Mouse (Mus musculus): ENCODE results near the gene Kbtbd8. TPM values are rescaled to one million over a fixed set of nuclear protein-coding genes. Genes with fewer than 3 reads are reported as not detected.

Gene Kbtbd8
- 10 to 100 TPM; 10.2 to 13.5 (median 11.6) TPM for total RNA-seq (2022)

DNA sequence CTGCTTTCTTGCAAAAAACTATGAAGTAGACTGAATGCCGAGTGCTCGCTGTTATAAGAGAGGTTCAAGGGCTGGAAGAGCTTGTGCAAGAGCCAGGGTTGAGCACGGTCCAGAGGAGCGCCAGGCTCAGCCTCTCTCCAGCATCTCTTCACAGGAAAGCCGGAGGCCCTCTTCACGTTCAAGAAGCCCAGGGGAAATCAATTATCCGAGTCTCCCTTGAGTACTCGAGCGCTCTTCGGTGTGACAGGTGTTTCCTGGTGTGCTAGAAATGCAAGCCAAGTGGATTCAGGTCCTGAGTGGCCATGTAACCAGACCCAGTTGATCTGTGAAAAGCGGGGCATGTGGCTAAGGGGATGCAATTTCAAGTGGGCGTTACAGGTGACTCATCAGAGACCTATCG, at the start of gene Kbtbd8:
Gene Kbtbd8 (plus strand): TSS at position 295 of the 400 bp plus-strand sequence.
- no peak for DNase-seq (ENCODE audit: low spot score in 2 of 2)

- DNase-seq (ENCODE audit: low spot score in 2 of 2): no peak
Observed at GRCm38 (mm10) chr6:95069753-95070152, 47.3 kb upstream of the Kbtbd8 start.

DNA sequence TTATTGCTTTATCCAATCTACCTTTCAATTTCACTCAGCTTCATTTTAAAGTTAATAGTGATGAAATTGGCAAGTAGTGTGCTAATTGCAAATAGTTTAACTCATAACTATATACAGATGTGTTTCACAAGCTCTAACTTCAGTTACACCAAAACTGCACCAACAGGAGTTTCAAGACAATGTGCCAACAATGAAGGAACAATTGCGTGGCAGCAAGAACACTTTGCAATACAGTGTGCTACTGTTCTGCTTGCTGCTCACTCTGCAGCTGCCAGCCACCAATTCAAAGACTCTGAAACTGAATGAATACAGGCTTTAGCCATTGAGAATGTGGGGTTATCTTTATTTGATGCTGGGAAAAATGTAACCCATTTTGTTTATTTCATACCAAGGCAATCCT, 31.8 kb upstream of the Kbtbd8 start:
- DNase-seq (ENCODE audit: low spot score in 2 of 2): no peak

DNA sequence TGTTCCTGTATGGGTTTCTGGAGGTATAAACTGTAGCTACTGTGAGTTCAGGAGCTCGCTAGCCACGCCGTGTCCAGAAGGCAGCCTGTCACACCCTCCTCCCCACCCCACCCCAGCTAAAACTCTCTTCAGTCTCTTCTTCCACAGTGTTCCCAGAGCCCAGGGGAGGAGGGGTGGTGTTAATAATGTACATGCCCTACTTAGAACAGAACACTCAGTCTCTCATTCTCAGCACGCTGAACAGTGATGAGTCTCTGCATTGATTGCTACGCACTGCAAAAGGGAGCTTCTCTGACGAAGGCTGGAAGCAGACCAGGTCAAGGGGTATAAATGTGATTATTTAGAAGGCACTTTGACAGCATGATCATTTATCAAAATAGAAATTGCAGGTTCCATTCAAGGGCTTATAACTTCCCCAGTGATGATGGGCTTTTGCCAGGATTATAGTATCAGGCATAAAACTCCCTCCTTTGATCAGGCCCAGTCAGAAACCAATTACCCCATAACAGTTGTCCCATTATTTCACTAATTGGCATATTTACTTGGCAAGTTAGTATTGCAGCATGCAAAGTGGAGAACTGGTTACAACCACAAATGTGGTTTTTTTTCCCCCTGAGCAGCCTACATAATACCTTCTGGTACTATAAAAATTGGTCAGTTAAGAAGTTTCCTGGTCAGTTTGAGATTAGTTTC, 29.7 kb upstream of the Kbtbd8 start:
- peak; percentile 12 to 13 for DNase-seq (ENCODE audit: low spot score in 2 of 2)

DNA sequence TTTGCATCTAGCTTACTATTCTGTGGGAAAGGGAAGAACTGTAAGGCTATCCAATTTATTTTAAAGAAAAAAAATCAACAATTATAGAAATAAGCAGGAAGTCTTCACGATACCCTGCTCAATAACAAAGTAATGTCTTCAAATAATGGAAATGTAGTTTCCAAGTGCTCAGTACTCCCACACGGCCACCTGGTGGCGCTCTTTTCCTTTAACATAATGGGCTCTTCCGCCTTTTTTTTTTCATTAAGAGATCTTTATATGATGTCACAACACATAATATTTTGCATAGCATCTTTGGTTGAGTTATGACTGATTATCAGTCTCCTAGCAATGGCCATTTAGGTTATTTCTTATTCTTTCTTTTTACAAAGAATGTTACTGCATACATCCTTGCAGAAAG, 29.0 kb upstream of the Kbtbd8 start:
- no peak for DNase-seq (ENCODE audit: low spot score in 2 of 2)

GRCm38 (mm10) chr6:95094695-95095094, 22.3 kb upstream of the Kbtbd8 start:
- no peak for DNase-seq (ENCODE audit: low spot score in 2 of 2)

DNA sequence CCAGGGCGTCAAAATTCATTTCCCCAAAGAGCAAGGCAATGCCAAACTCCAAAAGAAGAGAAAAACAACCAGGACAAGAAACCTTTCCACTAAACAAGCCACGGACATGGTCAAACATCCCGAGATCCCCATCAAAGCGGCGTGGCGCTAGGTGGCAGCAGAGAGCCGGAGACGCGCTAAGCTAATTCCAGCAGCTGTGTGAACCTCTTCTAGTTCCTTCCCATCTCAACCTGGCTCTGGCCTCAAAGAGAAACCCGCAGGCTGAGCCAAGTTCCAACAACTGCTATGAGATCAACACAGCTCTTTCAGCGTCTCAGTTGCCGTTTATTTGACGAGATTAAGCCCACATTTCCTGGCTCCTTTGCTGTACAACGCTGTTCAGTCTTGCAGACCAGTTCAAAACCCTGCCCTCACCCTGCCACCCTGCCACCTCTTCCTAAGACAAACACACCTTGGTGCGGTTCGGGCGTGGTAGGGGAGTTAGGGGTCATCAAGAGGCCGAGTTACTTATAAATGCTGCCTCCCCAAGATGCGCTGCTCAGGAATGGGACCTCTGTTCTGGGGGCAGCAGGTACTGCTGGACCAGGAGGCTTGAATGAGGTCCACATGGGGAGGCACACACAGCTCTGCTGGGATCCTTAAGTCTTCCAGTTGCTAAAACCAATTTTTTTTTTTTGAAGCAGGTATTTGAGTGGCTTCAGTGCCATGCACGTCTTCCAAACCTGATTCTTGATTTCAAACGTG, 18.5 kb upstream of the Kbtbd8 start:
- DNase-seq (ENCODE audit: low spot score in 2 of 2): peak; percentile 56 to 86

DNA sequence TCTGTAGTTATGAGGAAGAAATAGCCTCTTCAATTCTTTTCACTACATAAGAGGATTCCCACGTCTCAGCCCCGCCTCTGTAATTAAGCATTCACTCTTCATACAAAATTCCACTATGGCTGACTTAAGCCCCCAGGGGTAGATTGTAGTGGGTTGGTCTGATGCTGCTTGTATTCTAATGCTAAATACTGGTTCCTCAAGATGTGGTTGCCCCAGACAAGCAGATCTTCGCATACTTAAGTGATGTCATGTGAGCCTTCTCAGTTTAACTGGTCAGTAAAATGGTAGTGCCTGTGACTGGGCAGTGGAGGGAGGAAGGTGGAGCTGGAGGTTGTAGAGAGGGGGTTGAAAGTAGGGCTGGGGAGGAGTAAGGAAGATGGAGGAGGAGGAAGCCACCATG, 13.3 kb upstream of the Kbtbd8 start:
- DNase-seq (ENCODE audit: low spot score in 2 of 2): no peak

GRCm38 (mm10) chr6:95108437-95108836, 8.6 kb upstream of the Kbtbd8 start:
- no peak for DNase-seq (ENCODE audit: low spot score in 2 of 2)

DNA sequence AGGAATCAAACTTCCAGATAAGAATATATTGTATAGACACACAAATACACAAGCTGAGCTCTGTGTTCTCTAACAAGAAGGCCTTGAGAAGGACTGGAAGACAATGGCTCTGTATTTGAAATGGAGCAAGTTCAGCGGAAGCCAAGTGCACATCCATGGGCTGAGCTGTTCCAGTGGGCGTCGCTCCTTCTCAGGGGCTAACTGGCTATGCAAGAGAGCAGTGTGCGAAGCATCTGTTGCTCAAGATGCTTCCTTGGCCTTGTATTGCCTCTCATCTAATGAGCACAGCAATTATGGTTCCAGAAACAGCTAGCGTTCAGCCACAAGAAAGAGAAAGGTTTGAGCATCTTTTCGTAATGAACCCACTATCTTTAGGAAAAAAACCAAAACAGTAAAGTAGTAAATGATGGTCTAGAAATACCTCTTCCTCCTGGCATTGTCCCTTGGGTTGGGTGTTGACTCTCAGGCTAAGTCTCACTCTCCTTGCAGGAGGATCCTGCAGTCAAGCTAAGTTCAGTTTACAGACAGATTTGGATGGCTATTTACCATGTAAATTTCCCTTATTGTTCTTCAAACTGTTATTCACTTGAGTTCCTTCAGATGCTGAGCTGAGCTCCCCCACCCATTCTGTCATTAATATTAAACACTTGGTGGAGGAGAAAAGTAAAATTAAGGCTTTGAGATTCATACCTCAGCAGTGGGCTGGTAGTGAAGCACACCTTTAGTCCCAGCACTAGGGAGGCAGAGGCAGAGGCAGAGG, 7.2 kb upstream of the Kbtbd8 start:
- DNase-seq (ENCODE audit: low spot score in 2 of 2): no peak

GRCm38 (mm10) chr6:95112015-95112414, 5.0 kb upstream of the Kbtbd8 start:
- no peak for DNase-seq (ENCODE audit: low spot score in 2 of 2)

DNA sequence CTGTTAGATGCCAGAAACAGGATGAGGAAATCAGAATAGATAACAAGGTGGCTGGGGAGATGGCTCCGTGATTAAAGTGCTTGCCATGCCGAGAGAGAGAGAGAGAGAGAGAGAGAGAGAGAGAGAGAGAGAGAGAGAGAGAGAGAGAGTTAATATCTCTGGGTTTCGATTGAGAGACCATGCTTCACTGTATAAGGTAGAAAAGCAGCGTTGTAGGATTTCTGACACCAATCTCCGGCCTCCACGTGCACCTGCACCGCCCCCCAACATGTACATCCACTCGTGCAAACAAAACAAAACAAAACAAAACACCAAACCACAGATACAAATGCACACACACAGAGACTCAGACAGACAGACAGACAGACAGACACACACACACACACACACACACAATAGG, 527 bp upstream of the Kbtbd8 start:
- no peak for DNase-seq (ENCODE audit: low spot score in 2 of 2)

DNA sequence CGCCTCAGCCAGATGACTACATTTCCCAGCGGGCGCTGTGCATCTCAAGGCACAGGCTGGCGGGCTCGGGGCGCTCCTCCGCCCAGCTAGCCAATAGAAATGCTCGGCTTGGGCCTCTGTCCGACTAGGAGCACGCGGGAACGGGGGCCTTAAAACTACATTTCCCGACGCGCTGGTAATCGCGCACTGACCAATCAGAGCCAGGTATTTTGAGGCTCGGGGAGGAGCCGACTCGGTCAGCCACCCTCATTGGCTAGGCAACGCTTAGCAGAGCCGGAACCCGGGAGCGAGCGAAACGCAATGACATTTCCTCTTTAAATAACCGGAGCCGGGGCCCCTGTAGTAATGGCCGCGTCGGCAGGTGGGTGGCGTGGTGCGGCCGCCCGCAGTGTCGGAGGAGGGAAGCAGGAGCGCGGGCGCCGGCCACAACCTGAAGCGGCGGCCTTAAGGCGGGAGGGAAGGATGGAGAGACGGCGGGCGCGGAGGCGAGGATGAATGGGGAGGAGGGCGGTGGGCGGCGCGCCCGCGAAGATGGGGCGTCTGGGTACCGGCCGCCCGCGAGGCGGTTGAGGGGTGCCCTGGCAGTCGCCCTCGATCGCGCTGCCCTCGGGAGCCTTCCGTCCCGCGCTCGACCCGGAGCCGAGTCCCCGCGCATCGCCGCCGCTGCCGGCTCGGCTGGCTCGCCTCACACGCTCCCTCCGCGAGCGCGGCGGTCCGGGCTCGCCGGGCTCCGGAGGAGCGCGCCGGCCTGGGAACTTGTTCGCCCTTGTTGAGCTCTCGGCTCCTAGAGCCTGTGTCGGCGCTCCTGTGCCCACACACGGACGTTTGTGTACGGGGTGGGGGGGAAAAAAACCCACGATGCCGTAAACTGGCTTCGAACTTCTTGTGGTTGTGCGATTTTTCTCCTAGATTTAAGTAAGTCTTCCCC, 838 bp downstream of the Kbtbd8 start:
- DNase-seq (ENCODE audit: low spot score in 2 of 2): peak; percentile 96 to 97

GRCm38 (mm10) chr6:95119389-95119788, 2.3 kb downstream of the Kbtbd8 start:
- DNase-seq (ENCODE audit: low spot score in 2 of 2): no peak

GRCm38 (mm10) chr6:95149931-95150534, 33.0 kb downstream of the Kbtbd8 start:
- DNase-seq (ENCODE audit: low spot score in 2 of 2): no peak

- no peak for DNase-seq (ENCODE audit: low spot score in 2 of 2)
Observed at GRCm38 (mm10) chr6:95150885-95151284, 33.8 kb downstream of the Kbtbd8 start.

GRCm38 (mm10) chr6:95151563-95151962, 34.5 kb downstream of the Kbtbd8 start:
- DNase-seq (ENCODE audit: low spot score in 2 of 2): no peak

GRCm38 (mm10) chr6:95163965-95164364, 46.9 kb downstream of the Kbtbd8 start:
- DNase-seq (ENCODE audit: low spot score in 2 of 2): no peak

DNA sequence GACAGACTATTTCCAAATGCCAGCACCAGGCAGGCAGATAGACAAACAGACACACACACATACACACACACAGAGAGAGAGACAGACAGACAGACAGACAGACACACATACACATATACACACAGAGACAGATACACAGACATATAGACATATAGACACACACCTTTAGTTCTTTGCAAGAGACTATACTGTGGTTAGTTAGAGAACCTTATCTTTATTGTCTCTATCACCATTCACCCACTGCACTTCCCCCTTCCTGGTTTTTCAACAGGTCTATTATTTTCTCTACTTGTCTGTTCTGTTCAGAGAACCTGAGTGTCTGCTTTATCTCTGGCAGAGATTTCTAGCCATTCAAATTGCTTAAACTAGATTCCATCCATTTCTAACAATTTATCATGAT, 48.6 kb downstream of the Kbtbd8 start:
- DNase-seq (ENCODE audit: low spot score in 2 of 2): no peak

- DNase-seq (ENCODE audit: low spot score in 2 of 2): peak in 1 of 2 experiments; percentile 6
Observed at GRCm38 (mm10) chr6:95167668-95168227, 50.7 kb downstream of the Kbtbd8 start.
